Mouse (Mus musculus): Measurements from ENCODE around the gene Zfp408. TPM values are rescaled to one million over a fixed set of nuclear protein-coding genes. Genes with fewer than 3 reads are reported as not detected.

Zfp408 gene
- polyA plus RNA-seq, 1 experiment = 8.4 TPM

GRCm38 (mm10) chr2:91666386-91666910 lies 16.9 kb upstream of the Zfp408 start:
- Histone ChIP-seq H3K27me3 (replicated peaks; ENCODE audit: control insufficient read depth, insufficient read depth, low read length) (no peaks in the 10 kb centered on the region), H3K4me3 (ENCODE audit: insufficient read depth, low read depth, low read length) (no peak overlapping the region), H3K36me3 (ENCODE audit: control insufficient read depth, insufficient read depth, low read length) (peaks cover 1% of the 10 kb centered on the region; the same call in 1 of the 2 replicates), H3K4me1 (ENCODE audit: control insufficient read depth, insufficient read depth, low read length) (no peaks in the 10 kb centered on the region; the same call in 1 of the 2 replicates), H3K27ac (ENCODE audit: insufficient read depth, low read depth, low read length) (peak overlapping the region; percentile 90)
- peak; percentile 75 for DNase-seq
- WGBS = 53% methylated on average over 6 of the region's 6 CpGs
- TF ChIP-seq CTCF (conservative IDR thresholded peaks at IDR 0.05; ENCODE audit: insufficient read depth, insufficient read length, low read depth, low read length) = no peak
- no peak for TF ChIP-seq POLR2A (IDR thresholded peaks at IDR 0.05; ENCODE audit: low read depth, low read length)

DNA sequence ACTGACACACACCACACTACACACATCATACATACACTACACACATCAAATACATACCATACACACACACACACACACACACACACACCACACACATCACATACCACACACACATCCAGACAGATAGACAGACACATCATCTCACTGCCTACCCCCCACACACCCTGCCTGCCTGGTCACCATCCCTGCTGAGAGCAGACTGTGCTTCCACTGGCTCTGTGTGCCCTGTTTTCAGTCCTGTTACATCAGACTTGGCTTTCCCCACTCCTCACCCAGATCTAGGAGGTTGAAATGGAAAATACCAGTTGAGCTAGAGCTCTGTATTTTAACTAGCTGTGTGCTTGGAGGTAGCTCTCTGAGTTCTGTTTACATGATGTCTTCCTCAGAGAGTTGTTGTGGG lies 15.2 kb upstream of the Zfp408 start:
- no peak for DNase-seq
- H3K27me3 ChIP-seq (replicated peaks; ENCODE audit: control insufficient read depth, insufficient read depth, low read length) = no peaks in the 10 kb centered on the region
- no peak overlapping the region for H3K4me3 ChIP-seq (ENCODE audit: insufficient read depth, low read depth, low read length)
- H3K27ac ChIP-seq (ENCODE audit: insufficient read depth, low read depth, low read length) = no peak overlapping the region
- no peak for TF ChIP-seq CTCF (conservative IDR thresholded peaks at IDR 0.05; ENCODE audit: insufficient read depth, insufficient read length, low read depth, low read length)
- TF ChIP-seq POLR2A (IDR thresholded peaks at IDR 0.05; ENCODE audit: low read depth, low read length) = no peak
- H3K4me1 ChIP-seq (ENCODE audit: control insufficient read depth, insufficient read depth, low read length) = no peaks in the 10 kb centered on the region; the same call in 1 of the 2 replicates
- H3K36me3 ChIP-seq (ENCODE audit: control insufficient read depth, insufficient read depth, low read length) = no peaks in the 10 kb centered on the region; the same call in 1 of the 2 replicates

DNA sequence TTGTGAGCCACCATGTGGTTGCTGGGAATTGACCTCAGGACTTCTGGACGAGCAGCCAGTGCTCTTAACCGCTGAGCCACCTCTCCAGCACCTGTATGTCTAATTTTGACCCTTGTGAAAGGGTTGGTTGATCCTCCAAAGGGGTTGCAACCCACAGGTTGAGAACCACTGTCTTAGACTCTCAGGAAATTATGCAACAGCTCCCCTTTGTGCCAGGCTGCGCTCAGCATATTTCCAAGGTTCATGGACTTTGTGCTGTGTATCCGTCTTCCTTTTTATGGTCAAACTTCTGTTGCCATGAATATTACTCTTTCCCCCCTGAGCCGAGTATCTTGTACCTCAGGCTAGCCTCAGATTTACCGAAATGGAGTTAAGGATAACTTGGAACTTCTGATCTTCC lies 11.4 kb upstream of the Zfp408 start:
- no peaks in the 10 kb centered on the region for H3K27me3 ChIP-seq (replicated peaks; ENCODE audit: control insufficient read depth, insufficient read depth, low read length)
- H3K4me3 ChIP-seq (ENCODE audit: insufficient read depth, low read depth, low read length) = no peak overlapping the region
- no peaks in the 10 kb centered on the region; the same call in 1 of the 2 replicates for H3K4me1 ChIP-seq (ENCODE audit: control insufficient read depth, insufficient read depth, low read length)
- peak; percentile 90 for DNase-seq
- TF ChIP-seq CTCF (conservative IDR thresholded peaks at IDR 0.05; ENCODE audit: insufficient read depth, insufficient read length, low read depth, low read length) (0 out of 2 replicates have a peak, but pooled peaks have one; percentile 2), POLR2A (IDR thresholded peaks at IDR 0.05; ENCODE audit: low read depth, low read length) (no peak)
- no peaks in the 10 kb centered on the region; the same call in 1 of the 2 replicates for H3K36me3 ChIP-seq (ENCODE audit: control insufficient read depth, insufficient read depth, low read length)
- WGBS = 58% methylated on average over 6 of the region's 6 CpGs
- H3K27ac ChIP-seq (ENCODE audit: insufficient read depth, low read depth, low read length) = 0 out of 2 replicates have a peak overlapping the region, but pooled peaks have one; percentile 16

DNA sequence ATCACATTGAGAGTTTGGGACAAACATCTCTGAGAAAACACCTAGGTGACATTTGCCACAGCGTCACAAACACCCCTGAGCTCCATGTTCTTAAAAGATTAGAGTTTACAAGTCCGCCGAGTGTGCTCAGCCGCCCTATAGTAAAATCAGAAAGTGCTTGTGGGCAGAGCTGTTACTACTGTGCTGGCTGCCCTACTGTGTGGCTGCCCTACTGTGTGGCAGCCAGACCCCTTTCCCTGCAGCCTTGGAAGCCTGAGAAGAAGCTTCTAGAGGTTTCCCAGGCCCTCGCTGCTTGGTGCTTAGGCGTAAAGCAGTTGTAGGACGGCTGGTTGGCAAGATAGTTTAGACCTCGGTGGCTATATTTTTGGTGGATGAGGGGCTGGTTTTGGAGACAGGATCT lies 10.1 kb upstream of the Zfp408 start:
- TF ChIP-seq CTCF (conservative IDR thresholded peaks at IDR 0.05; ENCODE audit: insufficient read depth, insufficient read length, low read depth, low read length) (no peak), POLR2A (IDR thresholded peaks at IDR 0.05; ENCODE audit: low read depth, low read length) (no peak)
- Histone ChIP-seq H3K36me3 (ENCODE audit: control insufficient read depth, insufficient read depth, low read length) (no peaks in the 10 kb centered on the region; the same call in 1 of the 2 replicates), H3K4me1 (ENCODE audit: control insufficient read depth, insufficient read depth, low read length) (no peaks in the 10 kb centered on the region; the same call in 1 of the 2 replicates), H3K27ac (ENCODE audit: insufficient read depth, low read depth, low read length) (no peak overlapping the region), H3K27me3 (replicated peaks; ENCODE audit: control insufficient read depth, insufficient read depth, low read length) (no peaks in the 10 kb centered on the region), H3K4me3 (ENCODE audit: insufficient read depth, low read depth, low read length) (no peak overlapping the region)
- 97% methylated on average over 8 of the region's 8 CpGs for WGBS
- no peak for DNase-seq

DNA sequence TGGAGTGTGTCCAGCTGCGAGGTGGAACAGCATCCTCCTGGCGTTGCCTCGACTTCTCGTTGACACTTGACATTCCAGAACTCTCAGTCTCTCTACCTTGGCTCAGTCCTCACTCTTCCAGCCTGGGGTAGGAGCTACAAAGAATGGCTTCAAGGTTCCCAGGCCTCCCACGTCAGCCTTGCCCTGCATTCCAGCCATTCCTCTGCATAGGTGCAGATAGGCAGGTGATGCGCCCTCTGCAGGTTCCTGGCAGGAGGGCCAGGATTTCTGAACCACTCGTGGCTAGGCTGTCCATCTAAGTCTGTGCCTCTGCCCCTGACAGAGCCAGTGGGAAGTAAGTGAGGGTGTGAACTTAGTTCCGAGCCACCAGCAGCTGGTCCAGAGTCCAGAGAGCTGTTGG lies 7.2 kb upstream of the Zfp408 start:
- TF ChIP-seq CTCF (conservative IDR thresholded peaks at IDR 0.05; ENCODE audit: insufficient read depth, insufficient read length, low read depth, low read length) = peak; percentile 50
- no peak for TF ChIP-seq POLR2A (IDR thresholded peaks at IDR 0.05; ENCODE audit: low read depth, low read length)
- DNase-seq = peak; percentile 79
- H3K27me3 ChIP-seq (replicated peaks; ENCODE audit: control insufficient read depth, insufficient read depth, low read length) = no peaks in the 10 kb centered on the region
- H3K4me3 ChIP-seq (ENCODE audit: insufficient read depth, low read depth, low read length) = no peak overlapping the region
- H3K4me1 ChIP-seq (ENCODE audit: control insufficient read depth, insufficient read depth, low read length) = no peaks in the 10 kb centered on the region; the same call in 1 of the 2 replicates
- WGBS = 50% methylated on average over 8 of the region's 8 CpGs
- H3K27ac ChIP-seq (ENCODE audit: insufficient read depth, low read depth, low read length) = no peak overlapping the region
- H3K36me3 ChIP-seq (ENCODE audit: control insufficient read depth, insufficient read depth, low read length) = no peaks in the 10 kb centered on the region

DNA sequence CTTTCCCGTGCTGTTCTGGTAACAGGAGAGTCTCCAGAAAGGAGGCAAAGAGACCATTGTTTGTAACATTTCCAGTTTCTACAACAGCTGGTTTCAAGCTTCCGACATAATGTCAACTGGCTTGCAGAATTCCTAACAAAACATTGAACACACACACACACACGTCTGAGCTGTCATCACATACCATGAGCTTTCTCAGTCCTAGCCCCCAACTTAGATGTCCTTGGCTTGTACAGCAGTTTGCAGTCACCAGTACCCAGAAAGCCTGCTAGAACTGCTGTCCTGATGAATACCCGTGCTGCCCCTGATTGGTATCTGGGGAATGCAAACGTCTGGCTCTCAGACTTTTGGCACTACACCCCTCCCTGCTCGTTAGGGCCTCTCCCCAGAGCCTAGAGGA lies 6.2 kb upstream of the Zfp408 start:
- no peaks in the 10 kb centered on the region for H3K4me1 ChIP-seq (ENCODE audit: control insufficient read depth, insufficient read depth, low read length)
- H3K27ac ChIP-seq (ENCODE audit: insufficient read depth, low read depth, low read length) = 0 out of 2 replicates have a peak overlapping the region, but pooled peaks have one; percentile 0
- H3K27me3 ChIP-seq (replicated peaks; ENCODE audit: control insufficient read depth, insufficient read depth, low read length) = no peaks in the 10 kb centered on the region
- TF ChIP-seq CTCF (conservative IDR thresholded peaks at IDR 0.05; ENCODE audit: insufficient read depth, insufficient read length, low read depth, low read length) (no peak), POLR2A (IDR thresholded peaks at IDR 0.05; ENCODE audit: low read depth, low read length) (no peak)
- no peak overlapping the region for H3K4me3 ChIP-seq (ENCODE audit: insufficient read depth, low read depth, low read length)
- WGBS = 64% methylated on average over 6 of the region's 6 CpGs
- DNase-seq = no peak
- H3K36me3 ChIP-seq (ENCODE audit: control insufficient read depth, insufficient read depth, low read length) = no peaks in the 10 kb centered on the region

- H3K27ac ChIP-seq (ENCODE audit: insufficient read depth, low read depth, low read length) = no peak overlapping the region
- no peak overlapping the region for H3K4me3 ChIP-seq (ENCODE audit: insufficient read depth, low read depth, low read length)
- WGBS = 87% methylated on average over 5 of the region's 5 CpGs
- H3K27me3 ChIP-seq (replicated peaks; ENCODE audit: control insufficient read depth, insufficient read depth, low read length) = no peaks in the 10 kb centered on the region
- TF ChIP-seq POLR2A (IDR thresholded peaks at IDR 0.05; ENCODE audit: low read depth, low read length) = no peak
- no peak for TF ChIP-seq CTCF (conservative IDR thresholded peaks at IDR 0.05; ENCODE audit: insufficient read depth, insufficient read length, low read depth, low read length)
- no peaks in the 10 kb centered on the region for H3K36me3 ChIP-seq (ENCODE audit: control insufficient read depth, insufficient read depth, low read length)
- no peak for DNase-seq
- H3K4me1 ChIP-seq (ENCODE audit: control insufficient read depth, insufficient read depth, low read length) = no peaks in the 10 kb centered on the region
These were observed 5.8 kb upstream of the Zfp408 start for GRCm38 (mm10) chr2:91655388-91655787.
